Mouse (Mus musculus): ENCODE results near the gene Tmem255b. TPM values are rescaled to one million over a fixed set of nuclear protein-coding genes. Genes with fewer than 3 reads are reported as not detected.

The Tmem255b gene
- total RNA-seq, 2 experiments from 2014 or later, result 9.3 to 11.1 TPM

DNA sequence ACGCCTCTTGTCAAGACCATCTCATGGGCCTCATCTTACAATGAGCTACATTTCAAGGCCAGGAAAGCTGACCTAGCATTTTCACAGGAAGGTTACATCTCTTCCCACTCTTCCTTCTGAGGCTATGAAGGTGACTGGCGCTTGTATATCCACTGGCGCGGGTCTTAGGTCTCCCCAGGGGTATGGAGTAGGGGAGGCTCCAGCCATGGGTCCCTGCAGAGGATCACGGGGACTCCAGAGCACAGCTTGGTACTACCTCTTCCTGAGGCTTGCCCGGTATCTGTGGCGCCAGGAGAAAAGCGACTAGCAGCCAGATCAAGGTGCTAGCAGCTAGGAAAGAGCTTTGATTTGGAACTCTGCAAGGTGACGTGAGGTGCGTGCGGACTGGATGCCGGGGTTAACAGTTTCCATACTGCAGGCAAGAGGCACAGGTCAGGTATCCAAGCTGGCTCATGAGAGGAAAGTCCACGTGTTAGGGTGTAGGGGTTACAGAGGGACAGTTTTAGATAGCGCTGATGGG, 56.6 kb downstream of the Tmem255b start:
- no peak for DNase-seq (ENCODE audit: low spot score in 2 of 2)

DNA sequence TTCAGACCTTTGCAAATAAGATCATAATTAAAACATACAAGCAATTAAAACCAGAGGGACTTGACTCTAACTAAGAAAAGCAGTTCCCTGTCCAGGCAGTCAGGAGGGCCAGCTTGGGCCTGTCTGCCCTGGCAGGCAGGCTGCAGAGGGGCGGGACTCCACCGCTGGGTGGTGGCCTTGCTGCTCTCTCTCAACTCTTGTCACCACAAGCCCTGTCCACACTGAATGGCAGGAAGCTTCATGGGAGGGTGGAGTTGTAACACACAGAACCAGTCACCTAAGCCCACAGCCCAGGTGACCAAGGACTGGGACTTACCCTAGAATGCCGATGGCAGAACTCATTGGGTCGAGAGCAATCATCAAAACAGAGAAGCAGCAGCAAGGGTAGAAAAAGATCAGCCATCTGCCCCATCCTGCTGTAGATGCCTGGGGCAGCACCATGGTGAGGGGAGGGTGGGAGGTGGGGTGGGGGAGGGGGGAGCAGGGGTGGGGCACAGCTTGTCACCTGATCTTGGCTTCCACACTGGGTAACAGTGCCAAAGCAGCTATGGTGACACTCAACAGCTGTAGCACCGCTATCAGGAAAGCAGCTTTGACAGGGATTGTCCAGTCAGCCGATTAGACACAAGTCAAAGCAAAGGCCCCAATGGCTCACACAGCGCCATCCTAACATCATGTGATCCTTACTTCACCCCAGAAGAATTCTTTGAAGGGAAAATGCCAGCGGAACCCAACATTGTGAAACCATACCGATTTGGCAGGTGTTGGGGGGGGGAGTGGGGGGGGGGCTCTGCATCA, 57.4 kb downstream of the Tmem255b start:
- peak in 1 of 2 experiments; percentile 37 for DNase-seq (ENCODE audit: low spot score in 2 of 2)

DNA sequence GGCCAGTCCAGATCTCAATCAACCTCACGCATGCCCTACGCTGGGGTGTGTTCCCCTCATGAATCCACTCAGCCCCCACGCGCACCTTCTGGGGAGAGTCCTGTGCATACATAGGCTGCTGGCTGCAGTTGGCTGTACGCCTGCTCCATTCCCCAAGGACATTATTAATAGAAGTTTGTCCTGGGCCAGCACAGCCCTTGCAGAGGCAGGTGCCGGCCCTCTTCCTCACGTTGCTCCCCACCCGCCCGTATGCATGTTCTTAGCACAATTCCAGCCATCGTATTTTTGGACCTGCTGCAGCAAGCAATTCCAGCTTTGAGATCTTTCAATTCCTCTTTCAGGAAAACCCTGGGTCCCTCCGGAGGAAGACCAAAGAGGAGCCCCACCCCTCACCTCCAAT, 58.0 kb downstream of the Tmem255b start:
- DNase-seq (ENCODE audit: low spot score in 2 of 2), result peak in 1 of 2 experiments; percentile 37

DNA sequence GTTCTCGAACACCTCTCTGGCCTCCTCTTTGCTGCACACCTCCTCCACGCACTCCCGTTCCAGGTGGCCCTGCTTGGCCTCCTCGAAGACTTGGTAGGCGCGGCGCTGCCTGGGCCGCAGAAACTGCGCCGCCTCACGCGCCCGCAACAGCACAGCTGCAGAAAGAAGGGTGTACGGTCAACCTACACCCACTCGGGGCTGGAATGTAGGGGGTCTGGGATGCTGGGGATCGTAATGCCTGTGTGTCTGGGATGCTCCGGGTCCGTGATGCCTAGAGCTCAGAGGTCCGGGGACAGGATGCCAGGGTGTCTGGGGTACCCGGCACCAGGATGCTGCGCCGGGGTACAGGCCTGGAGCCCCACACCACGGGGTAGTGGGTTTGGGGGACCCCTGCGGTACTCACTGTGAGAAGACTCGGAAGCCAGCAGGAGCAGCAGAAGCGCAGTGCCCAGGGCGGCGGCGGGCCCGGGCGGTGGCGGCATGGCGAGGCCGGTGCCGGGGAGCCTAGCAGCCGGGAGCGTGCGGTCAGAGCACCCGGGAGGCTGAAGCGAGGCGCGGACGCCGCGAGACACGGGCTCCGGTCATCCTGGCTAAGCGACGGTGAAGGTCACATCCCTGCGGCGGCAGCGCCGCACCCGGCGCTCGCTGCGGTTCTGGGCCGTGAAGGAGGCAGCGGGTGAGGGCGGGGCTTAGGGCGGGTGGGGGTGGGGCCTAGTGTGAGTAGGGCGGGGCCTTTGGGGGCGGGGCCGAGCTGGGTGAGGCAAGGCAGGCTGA, 59.1 kb downstream of the Tmem255b start, which contains the start of gene Gas6:
Gene Gas6 (minus strand): TSS at position 633 of the 774 bp plus-strand sequence.
- peak; percentile 60 to 75 for DNase-seq (ENCODE audit: low spot score in 2 of 2)

DNA sequence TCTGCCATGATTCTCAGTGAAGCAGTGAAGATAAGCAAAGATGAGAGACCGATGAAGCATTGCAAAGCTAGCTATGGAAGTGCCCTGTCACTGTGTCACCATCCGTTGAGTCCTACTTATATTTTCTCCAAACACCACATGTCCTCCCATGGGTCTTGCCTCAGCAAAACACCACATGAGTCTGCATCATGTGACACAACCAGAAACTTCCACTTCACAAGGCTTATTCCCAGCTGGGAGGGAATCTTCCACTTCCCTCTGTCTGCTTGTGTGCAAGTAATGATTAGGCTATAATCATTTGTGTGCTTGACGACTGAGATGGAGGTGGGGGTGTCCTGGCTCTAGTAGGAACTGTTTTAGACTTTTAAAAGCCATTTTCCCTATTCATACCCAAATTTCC, 66.2 kb downstream of the Tmem255b start:
- DNase-seq (ENCODE audit: low spot score in 2 of 2), result no peak

DNA sequence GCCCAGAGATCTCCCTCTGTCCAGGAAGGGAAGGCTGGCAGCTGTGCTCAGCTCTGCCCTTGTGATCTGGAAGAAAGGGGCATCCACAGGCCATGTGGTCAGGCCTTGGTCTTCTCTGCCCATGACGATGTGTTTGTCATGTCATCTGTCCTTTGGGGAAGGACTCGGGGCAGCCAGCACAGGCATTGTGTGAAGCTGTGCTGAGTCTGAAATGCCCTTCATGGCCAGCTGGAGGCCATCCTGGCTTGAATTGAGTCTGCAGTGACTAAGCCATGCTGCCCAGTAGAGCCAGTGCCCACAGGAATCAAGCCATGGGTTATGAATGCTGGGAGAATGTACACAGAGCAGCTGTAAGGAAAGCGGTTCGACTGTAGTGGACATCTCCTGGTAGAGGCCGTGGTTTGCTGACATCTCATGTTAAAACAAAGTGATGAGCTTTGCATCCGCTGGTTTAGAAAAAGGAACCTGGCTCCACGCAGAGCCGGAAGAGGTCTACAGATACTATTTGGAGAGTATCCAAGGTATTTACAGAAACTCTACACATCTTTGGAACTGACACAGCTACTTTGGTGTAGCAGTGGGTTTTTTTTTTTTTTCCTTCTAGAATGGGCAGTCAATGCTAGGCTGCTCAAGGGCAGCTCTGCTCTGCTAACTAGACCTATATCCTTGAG, 69.1 kb downstream of the Tmem255b start:
- DNase-seq (ENCODE audit: low spot score in 2 of 2), result no peak

DNA sequence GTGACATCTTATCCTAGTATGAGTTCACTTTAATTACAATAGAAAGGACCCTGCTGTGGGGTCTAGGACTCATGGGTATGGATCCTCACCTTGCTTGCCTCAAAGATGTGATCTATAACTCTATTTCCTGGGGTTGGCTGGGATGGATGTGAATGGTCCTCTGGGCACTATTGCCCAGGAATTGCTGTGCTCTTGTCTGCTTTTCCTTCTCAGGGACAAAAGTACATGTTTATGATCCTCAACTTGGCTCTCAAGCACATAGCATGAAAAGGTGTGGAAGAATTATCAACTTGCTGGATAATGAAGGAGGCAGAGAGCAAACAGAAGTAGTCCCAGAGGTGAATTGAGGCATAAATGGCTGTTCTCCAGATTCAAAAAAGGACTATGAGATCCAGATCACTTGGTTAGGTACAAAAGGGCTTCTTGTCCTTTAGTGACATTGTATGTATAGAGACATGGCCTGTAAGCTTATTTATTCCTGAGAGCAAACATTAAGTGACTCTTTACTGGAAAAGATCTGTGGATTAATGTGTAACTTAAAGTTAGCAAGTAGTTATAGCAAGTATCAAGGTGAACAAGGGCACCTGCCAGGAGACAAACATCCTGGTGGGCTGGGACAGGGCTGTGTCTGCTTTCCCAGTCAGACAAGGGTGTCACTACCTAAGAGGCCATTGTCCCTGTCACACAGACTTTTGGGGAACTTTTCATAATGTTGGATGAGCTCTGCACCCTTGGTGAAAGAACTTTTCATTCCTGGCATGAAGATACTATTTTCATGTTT, 70.1 kb downstream of the Tmem255b start:
- no peak for DNase-seq (ENCODE audit: low spot score in 2 of 2)

DNA sequence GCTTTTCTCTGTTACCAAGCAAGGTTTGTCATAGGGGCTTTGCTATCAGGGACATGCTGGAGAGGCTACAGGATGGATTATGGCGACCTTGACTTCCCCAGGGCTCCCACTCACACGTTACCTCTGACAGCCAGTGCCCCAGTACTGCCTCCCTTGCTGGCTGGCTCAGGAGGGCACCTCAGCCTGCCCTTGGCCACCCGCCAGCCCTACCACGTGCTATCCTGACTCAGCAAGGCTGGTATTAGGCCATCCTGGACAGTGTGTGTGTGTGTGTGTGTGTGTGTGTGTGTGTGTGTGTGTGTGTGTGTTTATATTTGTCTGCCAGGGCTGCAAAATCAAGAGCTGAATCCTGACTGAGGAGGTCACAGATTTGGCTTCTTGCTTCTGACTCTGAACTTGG, 71.9 kb downstream of the Tmem255b start:
- DNase-seq (ENCODE audit: low spot score in 2 of 2), result peak; percentile 40 to 46

DNA sequence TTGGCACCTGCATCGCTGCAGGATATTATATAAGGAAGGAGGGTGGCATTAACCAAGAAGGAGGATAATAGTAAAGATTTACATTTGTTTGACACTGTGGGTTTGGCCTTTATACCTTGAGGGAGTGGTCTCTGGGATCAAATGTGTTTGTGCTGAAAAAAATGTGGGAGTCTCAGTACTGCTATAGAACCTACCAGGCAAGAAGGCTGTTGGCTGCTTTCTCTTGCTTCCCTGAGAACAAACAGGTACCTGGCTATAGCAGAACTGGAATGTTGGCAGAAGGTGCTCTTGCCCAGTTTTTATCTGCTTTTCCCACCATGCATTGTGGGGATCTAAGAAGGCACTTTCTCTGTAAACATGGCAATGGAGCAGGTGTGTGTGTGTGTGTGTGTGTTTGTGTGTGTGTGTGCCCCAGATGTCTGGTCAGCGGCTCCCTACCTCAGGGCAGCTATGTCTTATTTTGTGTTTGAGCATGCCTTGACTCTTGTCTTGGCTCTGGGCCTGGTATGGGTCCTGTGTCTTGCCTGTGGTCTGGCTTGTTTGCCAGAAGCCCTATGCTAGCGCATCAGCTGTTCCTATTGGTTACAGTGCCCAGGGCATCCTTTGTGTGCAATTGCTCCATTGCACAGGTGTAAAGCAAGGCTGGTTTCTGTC, 72.4 kb downstream of the Tmem255b start:
- no peak for DNase-seq (ENCODE audit: low spot score in 2 of 2)

DNA sequence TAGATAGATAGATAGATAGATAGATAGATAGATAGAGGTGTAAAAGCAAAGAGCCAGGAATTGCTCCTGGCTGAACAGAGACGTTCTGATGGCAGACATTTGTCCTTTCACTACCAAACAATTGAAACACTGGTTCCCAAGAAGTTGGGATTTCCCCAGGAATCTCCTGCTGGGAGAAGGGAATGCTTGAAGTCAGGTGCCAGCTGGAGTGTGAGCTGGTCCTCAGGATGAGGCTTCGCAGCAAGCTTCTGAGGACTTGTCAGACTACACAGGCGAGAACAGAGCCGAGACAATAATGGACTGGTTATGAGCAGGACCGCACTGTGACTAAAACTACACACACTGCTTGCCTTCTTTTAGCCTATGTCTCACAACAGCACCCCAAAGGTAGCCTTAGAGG, 77.0 kb downstream of the Tmem255b start:
- no peak for DNase-seq (ENCODE audit: low spot score in 2 of 2)

DNA sequence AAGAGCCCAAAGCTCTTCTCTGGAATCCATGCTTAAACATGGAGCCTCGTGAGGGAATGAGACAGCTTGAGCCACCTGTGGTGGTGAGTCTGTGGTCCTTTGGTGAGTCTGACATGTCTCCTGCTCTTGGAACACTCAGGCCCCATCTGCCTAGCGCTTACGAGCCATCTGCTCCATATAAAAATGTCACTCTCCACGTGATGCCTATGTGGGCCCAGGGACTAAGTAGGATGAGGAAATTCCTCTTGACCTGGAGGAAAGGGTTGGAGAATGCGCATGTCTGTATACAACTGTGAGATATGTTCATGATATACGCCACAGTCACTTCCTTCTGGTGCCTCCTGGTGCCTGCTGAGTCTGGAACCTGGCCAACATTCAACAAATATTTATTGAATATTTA, 77.7 kb downstream of the Tmem255b start:
- no peak for DNase-seq (ENCODE audit: low spot score in 2 of 2)

DNA sequence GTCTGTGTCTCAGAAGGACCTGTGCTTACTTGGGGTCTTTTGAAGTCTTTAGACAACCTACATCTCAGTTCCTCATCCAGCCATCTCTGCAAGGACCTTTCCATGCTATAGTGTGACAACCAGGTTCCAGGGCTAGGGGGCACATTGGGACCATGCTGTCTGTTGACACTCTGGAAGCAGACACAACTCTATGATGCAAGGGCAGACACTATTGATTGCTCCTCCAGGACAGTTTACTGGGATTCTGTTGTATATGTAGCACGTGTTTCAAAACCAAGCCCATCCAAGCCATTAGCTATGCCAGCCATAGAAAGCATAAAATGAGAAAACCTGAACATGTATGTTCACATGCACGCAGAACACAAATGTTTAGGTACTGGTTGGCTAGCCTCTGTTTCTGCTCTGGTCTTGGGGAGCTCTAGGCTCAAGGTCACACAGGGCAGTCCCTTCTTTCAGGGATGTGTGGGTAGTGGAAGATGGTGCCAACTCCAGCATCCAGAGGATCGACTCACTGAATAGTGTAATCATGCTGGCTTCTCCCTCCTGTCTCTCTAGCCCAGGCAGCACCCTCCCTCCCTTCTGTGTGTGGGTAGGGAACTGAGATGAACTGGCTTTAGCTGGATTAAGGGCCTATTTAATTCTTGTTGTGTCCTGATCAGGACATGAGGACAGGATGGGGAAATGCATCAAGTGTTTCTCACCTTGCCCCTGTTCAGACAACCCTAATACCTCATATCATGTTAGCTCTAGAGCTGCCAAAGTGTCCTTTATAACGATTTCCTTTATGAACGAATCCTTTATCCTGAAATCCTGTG, 78.8 kb downstream of the Tmem255b start:
- DNase-seq (ENCODE audit: low spot score in 2 of 2), result no peak

DNA sequence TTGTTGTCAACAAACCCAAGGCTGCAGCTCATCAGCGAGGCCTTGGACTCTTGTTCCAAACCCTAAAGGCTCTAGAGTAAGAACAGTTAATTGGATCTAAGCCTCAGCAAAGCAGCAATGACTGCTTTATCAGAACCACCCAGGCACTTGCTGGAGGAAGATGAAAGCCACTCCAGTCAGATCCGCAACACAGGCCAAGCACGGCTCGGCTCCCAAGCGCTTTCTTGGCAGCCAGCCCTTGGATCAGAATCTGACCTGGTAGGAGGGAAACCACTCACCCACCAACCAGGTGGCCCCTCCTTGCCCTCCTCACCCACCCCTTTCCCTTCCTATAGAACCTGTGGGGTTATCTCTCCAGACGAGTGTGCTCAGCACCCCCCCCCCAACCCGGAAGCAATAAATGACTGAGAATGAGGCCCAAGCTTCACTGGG, 81.0 kb downstream of the Tmem255b start:
- no peak for DNase-seq (ENCODE audit: low spot score in 2 of 2)

DNA sequence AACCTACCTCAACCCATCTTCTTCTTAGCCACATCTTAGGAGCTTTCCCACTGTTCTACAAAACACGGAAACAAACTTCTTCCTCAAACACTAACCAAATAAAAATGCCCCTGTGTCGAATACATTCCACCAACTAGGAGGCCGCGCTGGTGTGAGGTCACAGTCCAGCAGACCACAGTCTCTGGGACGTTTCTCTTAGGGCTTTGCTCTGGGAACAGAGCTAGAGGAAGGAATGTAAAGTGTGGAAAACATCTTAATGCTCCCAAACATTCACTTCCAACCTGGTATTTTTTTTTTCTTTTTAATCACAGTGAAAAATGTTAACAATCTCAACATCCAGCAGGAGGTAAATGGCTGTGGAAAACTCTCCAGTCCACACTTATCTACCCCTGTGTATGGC, 81.7 kb downstream of the Tmem255b start:
- no peak for DNase-seq (ENCODE audit: low spot score in 2 of 2)

DNA sequence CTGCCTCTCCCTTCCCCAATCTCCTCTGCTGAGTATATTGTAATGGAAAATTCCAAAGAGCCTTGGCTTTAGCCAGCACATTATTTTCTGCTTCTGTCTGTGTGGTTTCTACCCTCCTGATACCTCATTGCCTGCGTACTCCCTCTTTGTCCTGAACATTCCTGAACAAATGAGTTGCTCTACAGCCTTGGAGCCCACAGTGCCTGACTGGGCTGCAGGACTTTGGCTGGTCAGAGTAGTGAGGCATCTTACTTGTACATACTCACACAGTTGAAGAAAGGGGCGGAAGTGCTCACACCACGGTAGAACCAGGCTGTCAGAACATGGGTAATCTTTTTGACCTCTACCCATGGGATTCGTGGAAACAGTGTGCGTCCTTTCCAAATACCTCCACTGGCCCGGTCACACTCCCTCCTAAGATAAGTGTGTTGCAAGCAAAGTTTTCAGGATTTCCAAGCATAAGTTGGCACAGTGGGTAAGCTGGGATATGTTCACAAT, 82.3 kb downstream of the Tmem255b start:
- DNase-seq (ENCODE audit: low spot score in 2 of 2), result no peak

Measured in layer of hippocampus, postnatal 10 days (tissue).